Mouse (Mus musculus): ENCODE data around the gene 0610040J01Rik.

DNA sequence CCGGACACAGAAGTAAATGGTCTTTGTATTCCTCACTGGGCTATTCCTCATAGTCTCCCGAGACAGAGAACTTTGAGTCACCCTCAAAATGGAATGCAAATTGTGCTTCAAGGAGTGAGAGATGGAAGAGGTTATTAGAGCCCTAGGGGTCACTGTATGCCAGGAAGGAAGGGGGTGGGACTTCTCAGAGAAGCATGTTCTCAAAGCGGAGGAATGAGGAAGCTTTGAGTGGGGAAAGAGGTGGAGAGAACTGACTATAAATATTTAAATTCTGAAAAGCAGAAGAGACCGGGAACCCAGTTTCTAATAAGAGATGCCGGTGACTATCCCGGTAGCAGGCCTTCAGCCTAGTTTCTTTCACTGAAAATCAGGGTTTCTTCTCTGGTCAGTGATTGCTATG, 14.8 kb downstream of the 0610040J01Rik start:
- TF ChIP-seq CTCF (IDR thresholded peaks at IDR 0.05 in 2 of 3, conservative IDR thresholded peaks at IDR 0.05 in 1 of 3; ENCODE audit: control insufficient read depth in 1 of 3, insufficient read depth in 1 of 3, low read depth in 2 of 3, low read length in 3 of 3, poor library complexity in 1 of 3, severe bottlenecking in 1 of 3) (no peak), MAX (IDR thresholded peaks at IDR 0.05; ENCODE audit: low read length) (no peak), RAD21 (IDR thresholded peaks at IDR 0.05; ENCODE audit: low read depth, low read length) (no peak)

Measured in MEL (cell line).